Comparison of ENCODE assay signal across 39 mouse cellular contexts in the genomic region with DNA sequence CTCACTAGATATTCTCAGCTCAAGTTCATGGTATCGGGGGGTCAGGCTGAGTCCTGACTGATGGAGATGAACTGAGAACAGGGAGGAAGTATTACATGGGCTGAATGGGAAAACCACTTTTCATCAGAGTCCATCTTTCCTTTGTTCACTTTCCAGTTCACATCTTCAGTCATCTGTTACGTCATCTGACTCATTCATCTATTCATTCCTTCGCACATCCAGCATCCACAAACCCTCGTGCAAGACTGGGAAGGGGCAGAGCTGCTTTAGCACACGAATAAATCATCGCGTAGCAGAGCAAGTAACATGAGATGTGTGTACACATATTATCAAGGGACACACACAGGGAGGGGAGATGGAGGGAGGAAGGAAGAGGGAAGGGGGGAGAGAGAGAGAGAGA. TPM values are rescaled to one million over a fixed set of nuclear protein-coding genes. Genes with fewer than 3 reads are reported as not detected.
"Had no signal": no experiment of that assay in that cellular context is flagged by ENCODE, and none has a peak within 500 bp of the region (broad histone marks: within the 10 kb centered on the region; RNA-seq: fewer than 3 reads in every experiment).

No protein-coding gene starts in this region.

- H3K4me2 ChIP-seq: heart, embryonic 11.5 days; heart, embryonic 12.5 days; heart, embryonic 13.5 days; heart, embryonic 15.5 days; hindbrain, embryonic 12.5 days; hindbrain, embryonic 13.5 days; hindbrain, embryonic 14.5 days; hindbrain, embryonic 15.5 days; intestine, embryonic 15.5 days; kidney, embryonic 15.5 days had no signal

- ATAC-seq: hindbrain, embryonic 16.5 days; hindbrain, postnatal 0 days; inflammation-experienced regulatory T-cells, adult 6 months had no signal

- H3K9ac ChIP-seq: heart, embryonic 12.5 days; heart, embryonic 13.5 days; heart, embryonic 15.5 days; hindbrain, embryonic 12.5 days; hindbrain, embryonic 13.5 days; hindbrain, embryonic 14.5 days; hindbrain, embryonic 15.5 days; intestine, embryonic 15.5 days; kidney, embryonic 15.5 days had no signal

- DNase-seq: heart, postnatal 10 days; heart, postnatal 14 days; heart, postnatal 36 days; heart, postnatal 4 days; kidney, adult 11 months; kidney, adult 18-20 months; kidney, adult 2 months; kidney, adult 8-10 months; kidney, postnatal 10 days; kidney, postnatal 14 days; kidney, postnatal 25 days; kidney, postnatal 36 days; kidney, postnatal 4 days; layer of hippocampus, adult 9-11 months; layer of hippocampus, postnatal 36 days had no signal

- H3K36me3 ChIP-seq: heart, embryonic 10.5 days; heart, embryonic 12.5 days; heart, embryonic 13.5 days; heart, embryonic 15.5 days; hindbrain, embryonic 10.5 days; hindbrain, embryonic 12.5 days; hindbrain, embryonic 13.5 days; hindbrain, embryonic 15.5 days; intestine, embryonic 15.5 days; kidney, embryonic 15.5 days had no signal

- H3K4me1 ChIP-seq: heart, embryonic 12.5 days; heart, embryonic 13.5 days; heart, embryonic 15.5 days; hindbrain, embryonic 10.5 days; hindbrain, embryonic 12.5 days; hindbrain, embryonic 13.5 days; hindbrain, embryonic 15.5 days; kidney, embryonic 15.5 days had no signal

- H3K4me3 ChIP-seq: heart, embryonic 10.5 days; heart, embryonic 12.5 days; heart, embryonic 13.5 days; heart, embryonic 15.5 days; hindbrain, embryonic 10.5 days; hindbrain, embryonic 12.5 days; hindbrain, embryonic 13.5 days; hindbrain, embryonic 15.5 days; intestine, embryonic 15.5 days; kidney, embryonic 15.5 days; layer of hippocampus, adult 2 months; left cerebral cortex, adult 2 months had no signal

- H3K27me3 ChIP-seq: heart, embryonic 13.5 days; heart, embryonic 15.5 days; hindbrain, embryonic 13.5 days; hindbrain, embryonic 15.5 days; intestine, embryonic 15.5 days; kidney, embryonic 15.5 days had no signal

- H3K9me3 ChIP-seq: heart, embryonic 10.5 days; heart, embryonic 12.5 days; heart, embryonic 13.5 days; heart, embryonic 15.5 days; hindbrain, embryonic 10.5 days; hindbrain, embryonic 12.5 days; hindbrain, embryonic 13.5 days; hindbrain, embryonic 15.5 days; intestine, embryonic 15.5 days; kidney, embryonic 15.5 days had no signal

- H3K27ac ChIP-seq: heart, embryonic 10.5 days; heart, embryonic 13.5 days; heart, embryonic 15.5 days; hindbrain, embryonic 10.5 days; hindbrain, embryonic 12.5 days; hindbrain, embryonic 13.5 days; hindbrain, embryonic 14.5 days; hindbrain, embryonic 15.5 days; hindbrain, postnatal 0 days; intestine, embryonic 15.5 days; kidney, embryonic 15.5 days; kidney, postnatal 0 days; layer of hippocampus, adult 2 months; left cerebral cortex, adult 2 months had no signal

RNA-seq across cellular contexts. Expression of a gene that starts 0.8 kb away (rescaled TPM):
- polyA plus RNA-seq: heart, embryonic 10.5 days; heart, embryonic 11.5 days; heart, embryonic 12.5 days; heart, embryonic 13.5 days; heart, embryonic 14.5 days; heart, embryonic 15.5 days; heart, embryonic 16.5 days; heart, postnatal 0 days; hindbrain, embryonic 10.5 days; hindbrain, embryonic 11.5 days; hindbrain, embryonic 12.5 days; hindbrain, embryonic 13.5 days; hindbrain, embryonic 14.5 days; hindbrain, embryonic 15.5 days; hindbrain, embryonic 16.5 days; hindbrain, postnatal 0 days; inflammation-experienced regulatory T-cells, adult 6 months; kidney, adult 2 months; kidney, embryonic 14.5 days; kidney, embryonic 15.5 days; kidney, embryonic 16.5 days; kidney, postnatal 0 days had no signal
